Mouse (Mus musculus) frontal cortex, adult 2 months (tissue): ENCODE measurements around the gene Slc34a3. TPM values are rescaled to one million over a fixed set of nuclear protein-coding genes. Genes with fewer than 3 reads are reported as not detected.
"Not testable (repeated sequence)": the region's sequence is repeated elsewhere in the genome, so short reads cannot be mapped to it uniquely, and the experiment has no call there.

ENCODE experiments used
- DNase-seq, 2 experiments: peaks; one replicate each; pipeline ENCODE4 v3.0.0; 2022; ENCODE audit warnings: low spot score in 1 of 2; ENCODE audit errors: extremely low spot score in 1 of 2
- polyA plus RNA-seq: library from polyadenylated mRNA; depleted of rRNA; stranded (reverse); fragments of >200 nt; gene quantifications from 2 replicates; pipeline ENCODE4 v1.2.3, GENCODE M21; 2012; rRNA removed

Gene Slc34a3
- polyA plus RNA-seq: 0.08 and 0.15 TPM in 2 replicates

- no peak for DNase-seq
These were observed at the start of gene Slc34a3 for GRCm38 (mm10) chr2:25234050-25234449. Slc34a3 (minus strand) TSS chr2:25234364.

GRCm38 (mm10) chr2:25278928-25279882 lies 45.0 kb upstream of the Slc34a3 start:
- DNase-seq: peak in 1 of 2 experiments; percentile 90

GRCm38 (mm10) chr2:25273010-25273409 lies 38.8 kb upstream of the Slc34a3 start:
- no peak for DNase-seq

GRCm38 (mm10) chr2:25272515-25272914 lies 38.4 kb upstream of the Slc34a3 start:
- no peak for DNase-seq

- peak; percentile 92 to 98 for DNase-seq
These were observed 37.8 kb upstream of the Slc34a3 start, which contains the start of the genes Ssna1 and Anapc2 for GRCm38 (mm10) chr2:25271827-25272511. Ssna1 (minus strand) TSS chr2:25272438. Anapc2 (plus strand) TSS chr2:25272478.

- DNase-seq: no peak
These were observed 33.7 kb upstream of the Slc34a3 start for GRCm38 (mm10) chr2:25267746-25268309.

GRCm38 (mm10) chr2:25267241-25267640 lies 33.1 kb upstream of the Slc34a3 start:
- no peak for DNase-seq

GRCm38 (mm10) chr2:25266720-25267119 lies 32.6 kb upstream of the Slc34a3 start:
- no peak for DNase-seq

- DNase-seq: no peak
These were observed 31.9 kb upstream of the Slc34a3 start for GRCm38 (mm10) chr2:25265897-25266656.

- no peak for DNase-seq
These were observed 30.7 kb upstream of the Slc34a3 start for GRCm38 (mm10) chr2:25264851-25265250.

GRCm38 (mm10) chr2:25264286-25264660 lies 30.1 kb upstream of the Slc34a3 start:
- no peak for DNase-seq

- no peak for DNase-seq
These were observed 29.6 kb upstream of the Slc34a3 start for GRCm38 (mm10) chr2:25263623-25264285.

- no peak for DNase-seq
These were observed 28.8 kb upstream of the Slc34a3 start for GRCm38 (mm10) chr2:25262795-25263622.

GRCm38 (mm10) chr2:25262291-25262767 lies 28.2 kb upstream of the Slc34a3 start, which contains the start of gene Tprn:
Tprn (plus strand) TSS chr2:25262618.
- DNase-seq: peak; percentile 96 to 97

GRCm38 (mm10) chr2:25261870-25262269 lies 27.7 kb upstream of the Slc34a3 start:
- peak in 1 of 2 experiments; percentile 52 for DNase-seq

- no peak for DNase-seq
These were observed 24.7 kb upstream of the Slc34a3 start for GRCm38 (mm10) chr2:25258887-25259286.

- DNase-seq: not testable (repeated sequence)
These were observed 23.1 kb upstream of the Slc34a3 start for GRCm38 (mm10) chr2:25257250-25257649.

- peak in 1 of 2 experiments; percentile 55 for DNase-seq
These were observed 22.4 kb upstream of the Slc34a3 start for GRCm38 (mm10) chr2:25256443-25257109.
